Mouse (Mus musculus) thymus, postnatal 36 days (tissue): ENCODE data around the gene Gm17482.

Experiments used
- DNase-seq, 2 experiments: peaks; one replicate each; pipeline ENCODE4 v3.0.0; 2022; ENCODE audit warnings: mixed read lengths in 2 of 2

Gm17482 gene

GRCm38 (mm10) chr6:115307134-115307533 is 80.0 kb downstream of the Gm17482 start:
- DNase-seq: no peak
